Mouse (Mus musculus): ENCODE measurements around the gene Olfr911-ps1. TPM values are rescaled to one million over a fixed set of nuclear protein-coding genes. Genes with fewer than 3 reads are reported as not detected.

The Olfr911-ps1 gene
- under 1 TPM in 2 of 3 experiments, not detected in 1; 0.09 to 0.67 TPM for polyA plus RNA-seq (2017; shearing (Covaris generic))

DNA sequence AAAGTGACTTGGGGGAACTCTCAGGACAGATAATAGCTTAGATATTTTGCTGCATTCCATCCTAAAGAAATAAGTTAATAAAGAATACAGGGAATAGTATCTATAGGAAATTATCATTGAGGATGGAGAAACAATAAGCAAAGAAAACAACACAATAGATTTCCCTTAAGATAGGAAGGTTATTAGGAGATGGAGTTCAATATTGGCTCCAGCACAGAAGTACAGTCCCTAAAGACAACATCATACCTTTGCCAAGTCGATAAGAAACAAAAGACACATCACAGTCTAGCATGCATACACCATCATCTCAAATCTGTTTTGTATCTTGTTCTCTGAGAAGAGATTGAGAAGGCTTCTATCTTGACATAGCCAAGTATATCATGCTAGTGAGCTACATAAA is at the start of gene Olfr911-ps1:
Gene Olfr911-ps1, plus strand, starts transcription at position 301 of the 400 bp plus-strand sequence.
- ATAC-seq, result no peak

GRCm38 (mm10) chr9:38486785-38487184 is 34.6 kb upstream of the Olfr911-ps1 start, which contains the start of gene Olfr906:
TSS of gene Olfr906 (plus strand) at chr9:38487085.
- no peak for ATAC-seq

DNA sequence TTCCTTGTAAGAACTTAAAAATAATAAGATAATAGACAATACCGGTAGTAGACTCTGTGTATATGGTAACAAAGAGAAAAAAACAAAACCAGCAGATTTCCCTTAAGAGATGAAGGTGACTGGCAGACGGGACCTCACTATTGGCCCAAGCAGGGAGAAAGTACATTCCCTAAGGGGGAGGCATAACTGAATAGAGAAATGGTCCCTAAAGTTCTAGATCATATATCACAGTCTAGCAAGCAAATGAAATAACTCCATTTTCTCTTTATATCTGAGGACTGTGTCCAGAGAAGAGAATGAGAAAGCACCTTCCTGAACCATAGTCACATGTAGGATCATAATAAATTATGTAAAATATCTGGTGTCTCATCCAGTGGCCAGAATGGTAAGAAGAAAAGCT is 25.9 kb upstream of the Olfr911-ps1 start, which contains the start of gene Olfr907:
Gene Olfr907, plus strand, starts transcription at position 301 of the 400 bp plus-strand sequence.
- no peak for ATAC-seq

DNA sequence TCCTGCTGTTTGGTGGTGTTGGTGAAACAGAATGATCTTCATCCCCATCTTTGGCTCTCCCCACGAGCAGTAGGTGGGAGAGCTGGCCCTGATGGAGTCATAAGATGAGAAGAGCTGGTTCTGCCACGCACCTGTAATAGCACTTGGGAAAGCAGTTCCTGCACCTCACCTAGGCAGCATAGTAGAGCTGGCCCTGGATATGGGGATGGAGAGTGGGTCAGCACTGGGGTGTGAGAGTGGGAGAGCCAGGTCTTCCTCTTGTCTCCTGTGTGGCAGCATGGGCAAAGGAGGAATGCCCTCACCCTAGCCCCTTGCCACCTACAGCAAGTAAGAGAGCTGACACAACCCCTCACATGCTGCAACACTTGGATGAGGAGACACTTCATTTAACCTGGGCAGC is 9.0 kb upstream of the Olfr911-ps1 start:
- no peak for ATAC-seq

GRCm38 (mm10) chr9:38537549-38537948 is 16.2 kb downstream of the Olfr911-ps1 start, which contains the start of gene Olfr910:
TSS of gene Olfr910 (plus strand) at chr9:38537849.
- no peak for ATAC-seq

Other genes starting within 250 kb of the Olfr911-ps1 start
- not detected for gene Olfr896-ps1, start 230.5 kb upstream of the Olfr911-ps1 start, polyA plus RNA-seq (2017; shearing (Covaris generic))
- not detected for gene Olfr25, start 192.5 kb upstream of the Olfr911-ps1 start, polyA plus RNA-seq (2017; shearing (Covaris generic))
- gene Olfr898, start 173.2 kb upstream of the Olfr911-ps1 start, polyA plus RNA-seq (2017; shearing (Covaris generic)), result not detected
- gene Olfr250, start 154.7 kb upstream of the Olfr911-ps1 start, polyA plus RNA-seq (2017; shearing (Covaris generic)), result under 1 TPM in 1 of 3 experiments, not detected in 2; 0.08 TPM
- gene Olfr251, start 144.5 kb upstream of the Olfr911-ps1 start, polyA plus RNA-seq (2017; shearing (Covaris generic)), result not detected
- not detected for gene Olfr147, start 119.9 kb upstream of the Olfr911-ps1 start, polyA plus RNA-seq (2017; shearing (Covaris generic))
- not detected for gene Olfr901, start 92.1 kb upstream of the Olfr911-ps1 start, polyA plus RNA-seq (2017; shearing (Covaris generic))
- gene Olfr902, start 73.9 kb upstream of the Olfr911-ps1 start, polyA plus RNA-seq (2017; shearing (Covaris generic)), result not detected
- gene Olfr904, start 58.4 kb upstream of the Olfr911-ps1 start, polyA plus RNA-seq (2017; shearing (Covaris generic)), result not detected
- under 1 TPM in 1 of 3 experiments, not detected in 2; 0.09 TPM for gene Olfr905, start 50.5 kb upstream of the Olfr911-ps1 start, polyA plus RNA-seq (2017; shearing (Covaris generic))
- not detected for gene Olfr906, start 34.5 kb upstream of the Olfr911-ps1 start, polyA plus RNA-seq (2017; shearing (Covaris generic))
- not detected for gene Olfr907, start 25.8 kb upstream of the Olfr911-ps1 start, polyA plus RNA-seq (2017; shearing (Covaris generic))
- gene Olfr910, start 16.3 kb downstream of the Olfr911-ps1 start, polyA plus RNA-seq (2017; shearing (Covaris generic)), result not detected
- under 1 TPM in 1 of 3 experiments, not detected in 2; 0.10 TPM for gene Olfr912, start 58.6 kb downstream of the Olfr911-ps1 start, polyA plus RNA-seq (2017; shearing (Covaris generic))
- gene Olfr913, start 71.2 kb downstream of the Olfr911-ps1 start, polyA plus RNA-seq (2017; shearing (Covaris generic)), result not detected
- not detected for gene Olfr914, start 83.5 kb downstream of the Olfr911-ps1 start, polyA plus RNA-seq (2017; shearing (Covaris generic))
- not detected for gene Olfr916, start 138.3 kb downstream of the Olfr911-ps1 start, polyA plus RNA-seq (2017; shearing (Covaris generic))
- not detected for gene Olfr917, start 144.3 kb downstream of the Olfr911-ps1 start, polyA plus RNA-seq (2017; shearing (Covaris generic))
- not detected for gene Olfr918, start 153.0 kb downstream of the Olfr911-ps1 start, polyA plus RNA-seq (2017; shearing (Covaris generic))
- gene Olfr919, start 182.1 kb downstream of the Olfr911-ps1 start, polyA plus RNA-seq (2017; shearing (Covaris generic)), result not detected
- gene Vwa5a, start 196.7 kb downstream of the Olfr911-ps1 start, polyA plus RNA-seq (2017; shearing (Covaris generic)), result 10 to 100 TPM; 25.7 to 35.0 (median 26.6) TPM
- under 1 TPM in 2 of 3 experiments, not detected in 1; 0.39 to 0.44 TPM for gene Olfr920, start 230.7 kb downstream of the Olfr911-ps1 start, polyA plus RNA-seq (2017; shearing (Covaris generic))

All from inflammation-experienced regulatory T-cells, adult 6 months (primary cell).